8 mouse cellular contexts compared by ENCODE assay signal in the genomic region with DNA sequence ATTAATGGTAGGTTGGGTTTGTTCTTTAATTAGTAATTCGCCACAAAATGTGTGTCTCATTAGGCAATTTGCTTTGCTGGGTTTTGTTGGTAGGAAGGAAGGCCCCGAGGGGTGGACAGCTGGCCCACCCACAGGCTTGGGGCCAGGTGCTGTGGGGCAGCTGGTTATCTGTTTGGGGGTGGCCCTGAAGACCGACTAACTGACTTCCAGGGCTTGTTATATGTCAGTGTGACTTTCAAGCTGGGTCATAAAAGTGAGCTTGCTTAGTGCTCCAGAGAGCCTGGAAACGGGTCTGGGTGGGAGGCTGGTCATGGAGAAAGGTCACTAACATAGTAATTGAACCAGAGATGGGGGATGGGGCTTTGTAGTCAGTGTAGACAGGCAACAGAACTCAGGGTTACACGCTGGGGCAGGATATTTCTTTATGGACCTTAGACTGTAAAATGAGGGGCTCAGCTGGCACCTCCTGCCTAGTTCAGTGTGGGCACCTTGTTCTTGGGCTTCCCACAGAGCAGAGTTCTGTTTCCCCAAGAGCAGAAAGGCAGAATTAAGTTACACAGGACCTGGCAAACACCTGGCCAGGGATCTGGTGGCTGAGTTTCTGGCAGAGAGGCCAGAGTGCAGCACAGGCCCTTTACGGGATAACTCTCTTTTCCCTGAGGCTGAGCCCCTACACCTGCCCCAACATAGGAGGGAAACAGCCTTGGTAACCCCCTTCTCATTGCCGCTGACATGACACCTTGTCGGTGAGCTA. TPM values are rescaled to one million over a fixed set of nuclear protein-coding genes. Genes with fewer than 3 reads are reported as not detected.
DNase-seq lines count a peak whose midpoint lies in the region; ATAC-seq and TF ChIP-seq lines count a peak whose summit lies in the region.

No protein-coding gene starts in this region.

- peak; percentile 26; the same call in 1 of the 2 replicates for ATAC-seq in intestine, embryonic 14.5 days (replicated peaks; ENCODE audit: low FRiP score, low TSS enrichment, low read depth)
- ATAC-seq in megakaryocyte-erythroid progenitor cell, adult 5-6 weeks (replicated peaks; ENCODE audit: low FRiP score, low TSS enrichment, poor library complexity, severe bottlenecking): peak; percentile 11; the same call in 1 of the 2 replicates

- no peaks in the 10 kb centered on the region for H3K9me3 ChIP-seq in intestine, embryonic 14.5 days (ENCODE audit: control insufficient read depth, low read length)

- 27% methylated on average over 8 of the region's 8 CpGs for WGBS in kidney, adult 2 months
- 40% methylated on average over 8 of the region's 8 CpGs for WGBS in intestine, embryonic 14.5 days

- peak overlapping the region; percentile 91 for H3K27ac ChIP-seq in kidney, adult 2 months (ENCODE audit: insufficient read depth, low read depth, low read length)
- peak overlapping the region; percentile 89 for H3K27ac ChIP-seq in intestine, embryonic 14.5 days (ENCODE audit: low read depth)

- no peaks in the 10 kb centered on the region for H3K27me3 ChIP-seq in kidney, adult 2 months (replicated peaks; ENCODE audit: control insufficient read depth, insufficient read depth, low read length)
- no peaks in the 10 kb centered on the region for H3K27me3 ChIP-seq in intestine, embryonic 14.5 days (replicated peaks; ENCODE audit: control insufficient read depth, insufficient read depth, low read length)

- TF ChIP-seq CTCF in kidney, adult 2 months (conservative IDR thresholded peaks at IDR 0.05; ENCODE audit: insufficient read depth, insufficient read length, low read depth, low read length): no peak

- H3K9ac ChIP-seq in intestine, embryonic 14.5 days (ENCODE audit: low read length): peak overlapping the region; percentile 40

- H3K4me3 ChIP-seq in kidney, adult 2 months (ENCODE audit: insufficient read depth, low read depth, low read length): peak overlapping the region; percentile 62
- H3K4me3 ChIP-seq in intestine, embryonic 14.5 days (ENCODE audit: low read depth, low read length): peak overlapping the region; percentile 27

- peak; percentile 47 for DNase-seq in kidney, adult 2 months
- no peak for DNase-seq in kidney, adult 11 months
- peak; percentile 51 for DNase-seq in embryo, embryonic 10.5 days (ENCODE audit: low spot score)
- no peak for DNase-seq in intestine, embryonic 14.5 days (ENCODE audit: low spot score)
- no peak for DNase-seq in frontal cortex, postnatal 36 days (ENCODE audit: low spot score in 2 of 2)
- no peak for DNase-seq in adrenal gland, postnatal 36 days
- no peak for DNase-seq in thymus, postnatal 0 days (ENCODE audit: low spot score)

- no peaks in the 10 kb centered on the region for H3K36me3 ChIP-seq in kidney, adult 2 months (ENCODE audit: control insufficient read depth, insufficient read depth, low read length)
- H3K36me3 ChIP-seq in intestine, embryonic 14.5 days (ENCODE audit: control insufficient read depth, insufficient read depth, low read length): no peaks in the 10 kb centered on the region

- peak overlapping the region; percentile 55 for H3K4me2 ChIP-seq in intestine, embryonic 14.5 days (ENCODE audit: low read length)

- peaks cover 17% of the 10 kb centered on the region for H3K4me1 ChIP-seq in kidney, adult 2 months (ENCODE audit: control insufficient read depth, insufficient read depth, low read length)
- H3K4me1 ChIP-seq in intestine, embryonic 14.5 days (replicated peaks; ENCODE audit: control insufficient read depth, insufficient read depth, low read length): peaks cover 31% of the 10 kb centered on the region

- TF ChIP-seq POLR2A in kidney, adult 2 months (IDR thresholded peaks at IDR 0.05; ENCODE audit: low read depth, low read length): no peak

RNA-seq across cellular contexts. Expression of gene Calml4, which starts 0.6 kb away (rescaled TPM):
- 224 and 296 TPM in 2 replicates for polyA plus RNA-seq in kidney, adult 2 months (2012; rRNA removed)
- polyA plus RNA-seq in intestine, embryonic 14.5 days (2014; fragmentation: Nextera tagmentation; extraction: Ambion mirVana): 101 and 106 TPM in 2 replicates
- total RNA-seq in megakaryocyte-erythroid progenitor cell, adult 5-6 weeks (2014; fragmentation: Nextera tagmentation): 4.0 and 5.8 TPM in 2 replicates
- total RNA-seq in megakaryocyte-erythroid progenitor cell, adult 5-6 weeks (2017): 2.2 TPM in 1 of 2 replicates, not detected in the other
- total RNA-seq in adrenal gland, postnatal 36 days (2021): 10 to 100 TPM in 1 of 2 experiments, 1 to 10 TPM in 1; 7.9 to 10.6 TPM
- 5.5 and 5.6 TPM in 2 replicates for polyA plus RNA-seq in thymus, postnatal 0 days (2015; fragmentation: Nextera tagmentation; extraction: Ambion mirVana)

RNA-seq across cellular contexts. Expression of gene Cln6, which starts 19.9 kb away (rescaled TPM):
- 94.0 and 101 TPM in 2 replicates for polyA plus RNA-seq in kidney, adult 2 months (2012; rRNA removed)
- 30.6 and 31.3 TPM in 2 replicates for polyA plus RNA-seq in intestine, embryonic 14.5 days (2014; fragmentation: Nextera tagmentation; extraction: Ambion mirVana)
- total RNA-seq in megakaryocyte-erythroid progenitor cell, adult 5-6 weeks (2014; fragmentation: Nextera tagmentation): 57.7 and 73.1 TPM in 2 replicates
- total RNA-seq in megakaryocyte-erythroid progenitor cell, adult 5-6 weeks (2017): 11.3 and 21.8 TPM in 2 replicates
- 10 to 100 TPM; 12.3 to 20.2 TPM for total RNA-seq in adrenal gland, postnatal 36 days (2021)
- 23.1 and 26.7 TPM in 2 replicates for polyA plus RNA-seq in thymus, postnatal 0 days (2015; fragmentation: Nextera tagmentation; extraction: Ambion mirVana)

RNA-seq across cellular contexts. Expression of gene Fem1b, which starts 46.7 kb away (rescaled TPM):
- 8.3 and 8.6 TPM in 2 replicates for polyA plus RNA-seq in kidney, adult 2 months (2012; rRNA removed)
- 32.3 and 33.2 TPM in 2 replicates for polyA plus RNA-seq in intestine, embryonic 14.5 days (2014; fragmentation: Nextera tagmentation; extraction: Ambion mirVana)
- total RNA-seq in megakaryocyte-erythroid progenitor cell, adult 5-6 weeks (2014; fragmentation: Nextera tagmentation): 33.6 and 38.8 TPM in 2 replicates
- 69.6 and 71.2 TPM in 2 replicates for total RNA-seq in megakaryocyte-erythroid progenitor cell, adult 5-6 weeks (2017)
- total RNA-seq in adrenal gland, postnatal 36 days (2021): 10 to 100 TPM; 37.7 to 43.6 TPM
- 11.3 and 11.6 TPM in 2 replicates for polyA plus RNA-seq in thymus, postnatal 0 days (2015; fragmentation: Nextera tagmentation; extraction: Ambion mirVana)

Comparison
In these comparisons a context has a peak if more than half of its experiments do, and no peak if none do; other contexts are left out.
1. DNase-seq: peak in kidney, adult 2 months (single experiment) and embryo, embryonic 10.5 days (single experiment); none in kidney, adult 11 months (single experiment), intestine, embryonic 14.5 days (single experiment), frontal cortex, postnatal 36 days (0 of 2), adrenal gland, postnatal 36 days (0 of 2) and thymus, postnatal 0 days (single experiment).
2. RNA of gene Calml4, which starts 0.6 kb away (polyA plus RNA-seq): 224 to 296 TPM in kidney, adult 2 months and 101 to 106 TPM in intestine, embryonic 14.5 days; 5.5 to 5.6 TPM in thymus, postnatal 0 days; every median in the first group is over 10 times any median in the second.